Mouse (Mus musculus) 416B (cell line): Measurements from ENCODE around the gene Pitpnm2.

Source experiments
- DNase-seq: peaks from one replicate; pipeline ENCODE4 v3.0.0; 2011; ENCODE audit warnings: low read depth

Gene Pitpnm2

GRCm38 (mm10) chr5:124249614-124250591 is at the start of gene Pitpnm2:
Pitpnm2 (minus strand) TSS chr5:124249760.
- peak; percentile 57 for DNase-seq

GRCm38 (mm10) chr5:124299307-124299706 is 49.7 kb upstream of the Pitpnm2 start:
- DNase-seq: peak; percentile 58

GRCm38 (mm10) chr5:124296475-124296874 is 46.9 kb upstream of the Pitpnm2 start:
- DNase-seq: no peak

- no peak for DNase-seq
Observed at GRCm38 (mm10) chr5:124293967-124294366, 44.4 kb upstream of the Pitpnm2 start.

GRCm38 (mm10) chr5:124290216-124290615 is 40.7 kb upstream of the Pitpnm2 start:
- DNase-seq: no peak

- DNase-seq: no peak
Observed at GRCm38 (mm10) chr5:124287616-124288247, 38.2 kb upstream of the Pitpnm2 start.

GRCm38 (mm10) chr5:124284330-124284729 is 34.8 kb upstream of the Pitpnm2 start:
- peak; percentile 56 for DNase-seq

- no peak for DNase-seq
Observed at GRCm38 (mm10) chr5:124282854-124283253, 33.3 kb upstream of the Pitpnm2 start.

- DNase-seq: no peak
Observed at GRCm38 (mm10) chr5:124270226-124270625, 20.7 kb upstream of the Pitpnm2 start.

- no peak for DNase-seq
Observed at GRCm38 (mm10) chr5:124269661-124270060, 20.1 kb upstream of the Pitpnm2 start.

- no peak for DNase-seq
Observed at GRCm38 (mm10) chr5:124267652-124268051, 18.1 kb upstream of the Pitpnm2 start.

- DNase-seq: peak; percentile 77
Observed at GRCm38 (mm10) chr5:124266821-124267220, 17.3 kb upstream of the Pitpnm2 start.

- no peak for DNase-seq
Observed at GRCm38 (mm10) chr5:124263246-124263645, 13.7 kb upstream of the Pitpnm2 start.

- DNase-seq: no peak
Observed at GRCm38 (mm10) chr5:124262090-124262489, 12.5 kb upstream of the Pitpnm2 start.

GRCm38 (mm10) chr5:124259133-124259532 is 9.6 kb upstream of the Pitpnm2 start:
- peak; percentile 75 for DNase-seq

- DNase-seq: no peak
Observed at GRCm38 (mm10) chr5:124258026-124258425, 8.5 kb upstream of the Pitpnm2 start.

GRCm38 (mm10) chr5:124255141-124255540 is 5.6 kb upstream of the Pitpnm2 start:
- DNase-seq: no peak

GRCm38 (mm10) chr5:124253555-124253954 is 4.0 kb upstream of the Pitpnm2 start:
- no peak for DNase-seq

GRCm38 (mm10) chr5:124252580-124253320 is 3.2 kb upstream of the Pitpnm2 start:
- DNase-seq: no peak

- DNase-seq: no peak
Observed at GRCm38 (mm10) chr5:124251070-124251469, 1.5 kb upstream of the Pitpnm2 start.

GRCm38 (mm10) chr5:124248845-124249613 is 531 bp downstream of the Pitpnm2 start:
- DNase-seq: no peak
